Mouse (Mus musculus) megakaryocyte, embryonic 14.5 days (primary cell): ENCODE measurements around the gene Gpc6.

Experiments
- FLI1 ChIP-seq: IDR thresholded peaks from 2 replicates; pipeline ENCODE4 v1.6.1; 2012; ENCODE audit warnings: low read length, inconsistent platforms, mixed read lengths
- GATA1 ChIP-seq: IDR thresholded peaks from 3 replicates; pipeline ENCODE4 v1.6.1; 2012; ENCODE audit warnings: mixed read lengths, low read length, inconsistent platforms, borderline replicate concordance

DNA sequence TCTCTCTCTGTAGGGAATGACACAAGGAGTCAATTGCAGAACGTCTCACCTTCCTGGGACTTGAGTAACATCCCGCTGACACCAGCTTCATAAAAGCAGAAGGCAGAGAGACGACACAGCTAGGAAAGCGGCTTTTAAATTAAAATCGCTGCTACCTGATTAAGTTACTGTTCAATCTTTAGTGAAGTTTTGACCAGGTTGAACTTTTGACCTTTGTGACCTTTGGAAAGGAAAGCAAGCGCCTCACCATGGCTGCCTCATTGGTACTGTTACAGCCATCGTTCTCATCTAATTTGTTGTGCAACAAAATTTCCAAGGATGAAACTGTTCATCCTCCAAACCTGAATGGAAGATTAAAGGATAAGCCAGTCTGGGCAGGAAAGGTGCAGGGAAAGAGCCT is 830.1 kb downstream of the Gpc6 start:
- TF ChIP-seq GATA1 (no peak), FLI1 (no peak)
